Mouse (Mus musculus) kidney, adult 11 months (tissue): Measurements from ENCODE around the gene Gm10134.
"Not testable (repeated sequence)": the region's sequence is repeated elsewhere in the genome, so short reads cannot be mapped to it uniquely, and the experiment has no call there.

ENCODE experiments used
- DNase-seq: peaks from one replicate; pipeline ENCODE4 v3.0.0; 2022

Gm10134 gene

GRCm38 (mm10) chr2:28505795-28506194, at the start of gene Gm10134:
Gene Gm10134 (plus strand): TSS chr2:28506095.
- DNase-seq, result no peak

DNA sequence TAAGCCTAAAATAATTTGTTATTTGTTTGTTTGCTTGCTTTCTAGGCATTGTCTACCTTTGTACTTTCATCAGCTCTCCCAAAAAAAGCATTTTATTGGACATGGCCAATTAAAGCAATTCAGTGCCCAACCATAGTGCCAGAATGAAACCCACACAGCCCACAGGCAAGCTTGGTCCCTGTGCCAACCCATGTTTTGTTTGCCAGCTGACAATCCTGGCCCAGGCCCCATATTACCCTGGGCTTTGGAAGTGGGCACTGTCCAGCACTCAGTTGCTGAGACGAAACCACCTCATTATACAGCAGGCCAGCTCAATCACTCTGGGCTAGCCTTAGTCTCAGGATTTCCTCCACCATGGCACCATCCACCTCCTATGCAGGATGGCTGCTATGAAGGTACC, 49.3 kb upstream of the Gm10134 start:
- DNase-seq, result no peak

- peak; percentile 63 for DNase-seq
Measured at GRCm38 (mm10) chr2:28463919-28464318, 42.0 kb upstream of the Gm10134 start.

GRCm38 (mm10) chr2:28464919-28465318, 41.0 kb upstream of the Gm10134 start:
- no peak for DNase-seq

DNA sequence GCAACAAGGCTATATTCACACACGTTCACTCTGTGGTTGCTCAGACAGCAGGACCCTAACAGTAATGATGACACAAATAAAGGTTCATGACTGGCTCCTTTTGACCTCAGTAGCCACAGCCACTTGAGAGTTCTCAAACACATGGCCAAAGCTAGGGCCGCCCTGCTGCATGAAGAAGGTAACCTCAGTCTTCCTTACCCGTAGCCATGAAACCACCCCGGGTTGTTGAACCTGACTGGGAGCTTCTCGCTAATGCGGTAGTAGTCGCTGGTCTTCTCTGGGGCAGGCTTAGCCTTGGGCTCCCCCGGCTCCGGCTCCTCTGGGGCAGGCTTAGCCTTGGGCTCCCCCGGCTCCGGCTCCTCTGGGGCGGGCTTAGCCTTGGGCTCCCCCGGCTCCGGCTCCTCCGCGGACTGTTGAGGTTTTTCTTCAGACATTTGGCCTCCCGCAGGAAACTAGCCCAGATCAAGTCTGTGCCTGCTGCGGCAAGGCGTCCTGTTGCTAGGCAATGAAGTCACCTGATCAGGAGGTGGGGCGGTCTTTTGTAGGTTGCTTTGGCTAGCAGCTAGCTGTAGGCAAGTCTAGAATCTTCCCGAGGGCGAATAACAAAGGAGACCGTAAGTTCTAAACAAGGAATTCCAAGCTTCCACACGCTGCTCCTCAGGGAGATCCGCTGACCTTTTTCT, 39.9 kb upstream of the Gm10134 start, which contains the start of gene 1700007K13Rik:
TSS of gene 1700007K13Rik (minus strand) at position 497 of the 683 bp plus-strand sequence.
- peak; percentile 85 for DNase-seq

DNA sequence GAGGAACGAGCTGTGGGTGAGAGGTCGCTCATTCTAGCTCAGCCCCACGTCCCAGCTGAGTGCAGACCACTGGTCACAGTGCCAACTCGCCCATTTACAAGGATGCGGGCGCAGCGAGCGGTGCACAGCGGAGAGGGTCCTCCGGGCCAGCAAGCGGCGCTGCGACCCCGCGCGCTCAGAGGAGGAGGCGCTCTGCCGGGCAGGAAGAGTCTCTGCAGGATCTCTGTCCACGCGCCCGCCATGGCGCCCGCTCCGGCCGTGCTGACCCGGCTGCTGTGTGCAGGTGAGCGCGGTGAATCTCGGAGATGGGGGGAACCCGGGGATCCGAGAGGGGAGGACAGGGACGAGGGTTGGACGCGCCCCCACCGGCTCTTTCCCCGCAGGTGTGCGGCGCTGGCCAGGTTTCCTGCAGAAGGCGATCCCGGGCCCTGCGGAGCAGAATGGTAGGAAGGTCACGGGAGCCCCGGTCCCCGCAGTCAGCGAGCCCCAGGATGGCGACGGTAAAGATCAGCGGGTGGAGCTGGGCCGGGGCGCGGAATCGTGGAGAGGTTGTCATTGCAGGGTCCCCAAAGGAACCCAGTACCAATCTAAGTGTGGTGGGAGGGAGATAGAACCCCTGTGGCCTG, 37.9 kb upstream of the Gm10134 start, which contains the start of gene Mrps2:
TSS of gene Mrps2 (plus strand) at position 207 of the 626 bp plus-strand sequence.
- DNase-seq, result peak; percentile 78

DNA sequence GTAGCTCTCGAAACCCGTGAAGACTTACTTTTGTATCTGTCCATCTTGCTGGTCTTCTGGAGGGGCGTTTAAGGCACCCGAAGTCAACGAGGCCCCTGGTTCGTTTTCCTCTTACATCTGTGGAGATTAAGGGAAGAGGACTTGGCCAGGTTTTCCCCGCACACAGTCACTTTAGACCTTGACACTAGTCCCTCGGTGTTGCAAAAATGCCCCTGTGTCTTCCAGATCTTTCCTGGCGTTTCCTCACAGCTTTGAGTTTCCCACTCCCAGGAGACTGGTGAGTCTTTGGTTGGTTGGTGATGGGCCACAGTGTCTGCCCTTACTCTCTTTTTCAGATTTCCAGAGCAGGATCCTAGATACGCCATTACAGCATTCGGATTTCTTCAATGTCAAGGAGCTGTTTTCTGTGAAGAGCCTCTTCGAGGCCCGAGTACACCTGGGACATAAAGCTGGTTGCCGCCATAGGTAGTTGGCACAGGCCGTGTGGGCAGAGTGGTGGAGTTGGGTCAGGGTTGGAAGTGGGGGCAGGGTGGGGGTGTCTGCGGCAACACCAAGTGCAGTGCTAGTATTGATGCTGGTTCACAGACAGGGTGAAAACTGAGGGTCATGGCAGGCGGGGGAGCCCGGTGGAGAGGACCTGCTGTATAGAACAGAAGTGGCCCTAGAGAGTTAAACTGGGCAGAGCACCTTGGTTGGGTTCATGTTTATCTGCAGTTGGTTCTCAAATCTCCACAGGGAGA, 37.2 kb upstream of the Gm10134 start:
- DNase-seq, result peak; percentile 7

GRCm38 (mm10) chr2:28469461-28469860, 36.4 kb upstream of the Gm10134 start:
- DNase-seq, result peak; percentile 3

DNA sequence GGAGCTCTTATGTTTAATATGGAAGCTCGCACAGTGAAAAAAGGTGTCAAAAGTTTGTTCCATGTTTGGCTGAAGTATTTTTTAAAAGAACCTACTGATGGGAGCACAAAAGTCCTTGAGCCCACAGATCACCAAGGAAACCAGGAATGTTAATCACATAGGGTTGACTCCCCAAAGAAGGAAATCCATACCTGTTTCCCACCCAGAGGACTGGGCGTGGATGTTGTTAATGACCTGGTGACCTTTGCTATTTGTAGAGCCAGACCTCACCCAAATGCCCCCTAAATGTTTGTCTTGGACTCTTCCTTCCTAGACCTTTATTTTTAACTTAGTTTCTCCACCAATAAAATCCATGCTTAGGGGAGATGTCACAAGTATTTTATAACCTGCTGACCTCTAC, 35.3 kb upstream of the Gm10134 start:
- DNase-seq, result peak; percentile 0

GRCm38 (mm10) chr2:28472011-28472410, 33.9 kb upstream of the Gm10134 start:
- peak; percentile 1 for DNase-seq

- DNase-seq, result not testable (repeated sequence)
Measured at GRCm38 (mm10) chr2:28477993-28478392, 27.9 kb upstream of the Gm10134 start.

DNA sequence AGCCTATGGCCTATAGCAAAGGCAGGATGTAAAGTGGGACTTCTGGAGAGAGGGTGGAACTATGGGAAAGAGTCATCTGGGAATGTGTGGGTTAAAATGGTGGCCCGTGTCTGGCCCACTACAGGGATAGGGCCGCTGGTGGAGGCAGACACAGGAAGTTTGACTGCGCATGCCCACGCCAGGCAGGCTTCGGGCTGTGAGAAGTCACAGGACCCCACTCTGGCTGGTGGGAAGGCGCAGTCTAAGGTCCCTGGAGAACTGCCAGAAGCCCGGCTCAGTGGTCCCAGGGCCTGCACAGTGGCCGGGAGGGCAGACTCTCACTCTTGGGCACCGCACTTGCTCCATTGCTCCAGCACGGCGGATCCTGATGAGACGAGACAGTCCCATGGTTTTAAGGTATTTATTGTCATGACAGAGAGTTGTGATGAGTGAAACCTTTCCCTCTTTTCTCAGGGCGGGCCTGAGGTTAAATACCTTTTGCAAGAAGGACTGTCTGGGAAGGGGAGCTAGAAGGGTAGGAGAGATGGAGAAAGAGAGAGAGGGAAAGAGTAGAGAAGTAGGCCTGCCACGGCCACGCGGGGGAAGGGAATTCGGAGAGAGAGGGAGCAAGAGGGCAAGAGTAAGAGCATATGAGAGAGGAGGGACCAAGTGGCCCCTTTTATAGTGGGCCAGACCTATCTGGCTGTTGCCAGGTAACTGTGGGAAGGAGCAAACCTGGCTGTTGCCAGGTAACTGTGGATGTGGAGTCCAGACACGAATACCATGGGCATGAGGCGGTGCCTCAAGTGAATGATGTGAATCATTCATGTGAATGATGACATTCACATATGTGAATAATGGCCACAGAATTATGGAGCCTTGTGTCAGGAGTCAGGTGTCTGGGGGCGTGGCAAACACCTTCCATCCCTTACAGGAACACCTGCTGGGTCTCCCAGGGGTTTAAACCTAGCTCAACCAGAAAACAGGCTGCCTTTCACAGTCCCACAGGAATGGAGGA, 26.4 kb upstream of the Gm10134 start:
- peak; percentile 1 for DNase-seq

GRCm38 (mm10) chr2:28483861-28484260, 22.0 kb upstream of the Gm10134 start:
- DNase-seq, result peak; percentile 57

DNA sequence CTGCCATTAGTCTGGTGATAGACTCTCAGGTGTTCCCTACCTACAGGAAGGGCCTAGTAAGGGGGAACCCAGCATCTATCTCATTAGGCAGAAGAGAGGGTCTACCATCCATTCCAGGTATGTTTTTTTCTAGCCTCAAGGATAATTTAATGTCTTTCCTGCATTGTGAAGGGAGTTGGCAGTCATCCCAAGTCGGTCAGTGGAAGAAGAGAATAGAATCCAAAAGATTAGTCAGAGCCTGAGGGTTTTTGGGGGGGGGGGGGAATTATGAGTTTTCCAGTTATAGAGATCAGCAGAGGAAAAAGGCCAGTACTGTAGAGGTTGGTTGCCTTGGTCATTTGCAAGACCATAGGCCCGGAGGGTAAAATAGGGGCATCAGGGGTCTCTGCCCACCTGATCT, 11.4 kb upstream of the Gm10134 start:
- no peak for DNase-seq

GRCm38 (mm10) chr2:28495207-28495756, 10.6 kb upstream of the Gm10134 start:
- no peak for DNase-seq

DNA sequence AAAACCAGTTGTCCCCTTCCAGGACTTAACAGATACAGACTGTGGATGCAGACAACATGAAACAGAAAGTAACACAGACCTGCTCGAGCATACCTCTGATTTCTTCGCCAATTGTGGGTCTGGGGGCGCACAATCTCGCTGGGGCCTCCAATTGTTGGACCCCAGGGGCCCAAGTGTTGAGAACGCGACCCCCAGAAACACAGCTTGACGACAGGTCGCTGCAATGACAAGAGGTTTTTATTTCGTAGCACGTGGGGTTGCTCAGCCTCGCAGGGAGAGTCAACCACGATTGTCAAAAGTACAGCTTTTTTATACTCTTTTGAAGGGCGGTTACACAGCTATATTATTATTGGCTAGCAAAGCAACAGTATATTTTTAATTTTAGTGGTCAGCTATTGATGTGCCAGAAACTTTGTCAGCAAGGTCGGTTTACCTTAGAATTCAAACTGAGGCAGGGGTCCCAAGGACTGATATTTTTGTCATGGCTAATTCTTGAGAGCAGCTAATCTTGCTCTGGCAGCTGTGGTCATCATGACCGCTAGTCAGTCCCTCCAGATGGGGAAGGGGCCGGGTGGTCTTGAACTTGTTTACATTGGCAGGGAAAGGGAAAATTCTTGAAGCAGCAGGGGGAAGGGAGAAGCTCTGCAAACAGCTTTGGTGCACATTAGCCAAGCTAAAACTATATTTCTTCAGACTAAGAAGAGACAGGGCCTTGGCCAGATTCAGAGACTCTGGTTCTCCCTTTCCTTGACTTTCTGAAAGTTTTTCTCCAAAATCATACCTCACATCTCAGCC, 9.9 kb upstream of the Gm10134 start:
- DNase-seq, result no peak

- DNase-seq, result no peak
Measured at GRCm38 (mm10) chr2:28496671-28497070, 9.2 kb upstream of the Gm10134 start, which contains the start of gene Gbgt1. Gene Gbgt1 (plus strand): TSS chr2:28496891.

GRCm38 (mm10) chr2:28497561-28497960, 8.3 kb upstream of the Gm10134 start:
- DNase-seq, result no peak

DNA sequence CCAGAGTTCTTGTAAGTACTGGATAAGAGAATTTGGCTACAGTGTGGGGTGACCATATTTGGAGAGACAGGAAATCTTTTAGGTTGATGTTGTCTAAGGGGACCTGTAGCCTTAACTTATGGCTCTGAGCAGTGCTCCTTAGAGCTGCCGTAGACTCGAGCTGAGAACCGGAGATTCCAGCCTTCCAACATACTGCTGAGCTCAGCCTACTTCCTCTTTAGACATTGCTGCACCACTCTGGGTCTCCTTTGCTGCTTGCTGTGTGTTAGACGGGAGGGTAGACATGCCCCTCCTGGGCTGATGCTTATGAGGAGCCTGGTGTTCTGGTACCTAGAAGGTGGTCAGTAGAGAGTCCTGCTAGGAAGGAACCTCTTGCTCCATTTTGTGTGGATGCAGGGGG, 7.5 kb upstream of the Gm10134 start:
- DNase-seq, result no peak

DNA sequence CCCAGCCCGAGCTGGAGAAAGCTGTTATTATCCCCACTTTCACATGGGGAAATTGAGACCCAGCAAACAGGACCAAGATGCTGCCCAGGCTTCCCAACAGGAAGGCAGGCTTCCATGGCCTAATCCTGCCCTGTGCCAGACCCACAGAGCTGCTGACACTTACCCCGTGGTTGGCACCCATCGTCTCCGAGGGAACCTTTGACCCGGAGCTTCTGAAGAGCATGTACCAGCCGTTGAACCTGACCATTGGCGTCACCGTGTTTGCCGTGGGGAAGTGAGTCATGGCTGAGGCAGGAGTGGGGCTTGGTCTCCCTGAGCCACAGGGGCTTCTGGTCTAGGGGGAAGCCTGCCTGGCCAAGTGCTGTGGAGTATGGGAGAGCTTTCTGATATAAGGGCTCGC, 2.9 kb upstream of the Gm10134 start:
- no peak for DNase-seq

- DNase-seq, result no peak
Measured at GRCm38 (mm10) chr2:28504676-28505075, 1.2 kb upstream of the Gm10134 start.
